Mouse (Mus musculus) limb, embryonic 11.5 days (tissue): ENCODE measurements around the gene Ethe1. TPM values are rescaled to one million over a fixed set of nuclear protein-coding genes. Genes with fewer than 3 reads are reported as not detected.
A peak's percentile ranks its signal among the peaks of the same experiment; 100 is the strongest.

Experiments used
- ATAC-seq: fragments of 200-750 bp; cut with Nextera tagmentation; 2 replicates; pipeline ENCODE4 v1.8.0; 2017; ENCODE audit warnings: low read depth; ENCODE audit not compliant: insufficient number of reproducible peaks, low FRiP score, low TSS enrichment
- DNase-seq: peaks from one replicate; pipeline ENCODE4 v3.0.0-alpha.2; 2015; ENCODE audit warnings: low spot score
- H3K27ac ChIP-seq: fragments of 300-500 bp; sonication (generic); replicated peaks from 2 replicates; pipeline ENCODE4 v1.5.1; 2014; ENCODE audit warnings: low read depth, mild to moderate bottlenecking, low read length
- H3K27me3 ChIP-seq: fragments of 300-500 bp; sonication (generic); 2 replicates; pipeline ENCODE4 v1.6.1; 2014; ENCODE audit warnings: mild to moderate bottlenecking, low read length, mixed read lengths; ENCODE audit not compliant: control insufficient read depth, insufficient read depth
- H3K36me3 ChIP-seq: fragments of 300-500 bp; sonication (generic); 2 replicates; pipeline ENCODE4 v1.6.1; 2014; ENCODE audit warnings: mild to moderate bottlenecking, low read length, moderate library complexity, mixed read lengths; ENCODE audit not compliant: control insufficient read depth, insufficient read depth
- H3K4me1 ChIP-seq: fragments of 300-500 bp; sonication (generic); 2 replicates; pipeline ENCODE4 v1.6.1; 2014; ENCODE audit warnings: low read length, mixed read lengths; ENCODE audit not compliant: control insufficient read depth, insufficient read depth
- H3K4me2 ChIP-seq: fragments of 300-500 bp; sonication (generic); 2 replicates; pipeline ENCODE4 v1.6.1; 2014; ENCODE audit warnings: low read depth, mild to moderate bottlenecking, moderate library complexity; ENCODE audit not compliant: severe bottlenecking
- H3K4me3 ChIP-seq: fragments of 300-500 bp; sonication (generic); 2 replicates; pipeline ENCODE4 v1.5.1; 2014; ENCODE audit warnings: low read depth, low read length
- H3K9ac ChIP-seq: fragments of 300-500 bp; sonication (generic); 2 replicates; pipeline ENCODE4 v1.6.1; 2014; ENCODE audit warnings: mild to moderate bottlenecking, low read length
- H3K9me3 ChIP-seq: fragments of 300-500 bp; sonication (generic); 2 replicates; pipeline ENCODE4 v1.6.1; 2016; ENCODE audit warnings: low read length; ENCODE audit not compliant: control insufficient read depth
- WGBS: fragments of 180-500 bp; shearing (Covaris S2); extraction: QIAGEN DNeasy Blood & Tissue Kit; methylation state at CpG from one replicate; pipeline ENCODE4 v1.1.7; 2014; 5-methylcytosine and 5-hydroxymethylcytosine counted together
- polyA plus RNA-seq: library from polyadenylated mRNA; unstranded; fragments of >200 nt; fragmentation: Nextera tagmentation; extraction: Ambion mirVana; gene quantifications from 2 replicates; pipeline ENCODE4 v1.2.1, GENCODE M21; 2014

The Ethe1 gene
- polyA plus RNA-seq, 1 experiment from 2014 or later: 32.2 TPM

DNA sequence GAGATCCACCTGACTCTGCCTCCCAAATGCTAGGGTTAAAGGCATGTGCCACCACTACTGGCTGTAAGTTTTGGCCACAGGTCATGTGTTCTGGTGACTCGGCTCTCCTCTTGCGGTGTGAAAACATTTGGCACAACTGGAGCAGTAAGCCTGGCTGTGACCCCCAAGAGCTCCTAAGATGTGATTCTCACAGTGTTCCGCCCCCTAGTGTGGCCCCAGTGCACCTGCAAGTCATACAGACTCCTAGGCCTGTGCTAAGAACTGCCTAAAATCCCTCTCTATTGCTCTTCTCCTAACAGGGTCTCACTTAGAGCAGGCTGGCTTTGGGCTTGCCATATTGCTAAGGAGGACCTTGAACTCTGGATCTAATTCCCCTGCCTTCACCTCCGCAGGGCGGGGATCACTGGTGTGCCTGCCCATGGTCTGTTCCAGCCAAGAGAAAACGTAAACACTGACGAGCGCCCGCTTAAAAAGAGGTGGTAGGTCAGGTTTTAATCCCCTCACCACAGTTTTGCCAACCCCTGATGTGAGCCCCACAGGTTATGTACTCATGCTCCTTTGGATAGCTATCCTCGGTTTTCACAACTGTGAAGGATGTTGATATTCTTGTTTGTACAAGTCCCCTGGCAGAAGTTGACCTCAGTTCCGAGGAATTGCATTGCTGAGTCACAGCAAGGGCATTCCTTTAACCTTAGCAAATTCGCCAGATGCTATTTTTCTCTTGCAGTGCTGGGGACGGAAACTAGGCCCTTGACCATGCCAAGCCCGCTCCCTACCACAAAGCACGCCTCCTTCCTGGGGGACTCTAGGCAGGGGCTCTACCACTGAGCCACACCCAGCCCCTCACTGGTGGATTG is 12.1 kb downstream of the Ethe1 start:
- WGBS: 70% methylated on average over 15 of the region's 15 CpGs
- no peak overlapping the region for H3K27ac ChIP-seq
- no peak for ATAC-seq

DNA sequence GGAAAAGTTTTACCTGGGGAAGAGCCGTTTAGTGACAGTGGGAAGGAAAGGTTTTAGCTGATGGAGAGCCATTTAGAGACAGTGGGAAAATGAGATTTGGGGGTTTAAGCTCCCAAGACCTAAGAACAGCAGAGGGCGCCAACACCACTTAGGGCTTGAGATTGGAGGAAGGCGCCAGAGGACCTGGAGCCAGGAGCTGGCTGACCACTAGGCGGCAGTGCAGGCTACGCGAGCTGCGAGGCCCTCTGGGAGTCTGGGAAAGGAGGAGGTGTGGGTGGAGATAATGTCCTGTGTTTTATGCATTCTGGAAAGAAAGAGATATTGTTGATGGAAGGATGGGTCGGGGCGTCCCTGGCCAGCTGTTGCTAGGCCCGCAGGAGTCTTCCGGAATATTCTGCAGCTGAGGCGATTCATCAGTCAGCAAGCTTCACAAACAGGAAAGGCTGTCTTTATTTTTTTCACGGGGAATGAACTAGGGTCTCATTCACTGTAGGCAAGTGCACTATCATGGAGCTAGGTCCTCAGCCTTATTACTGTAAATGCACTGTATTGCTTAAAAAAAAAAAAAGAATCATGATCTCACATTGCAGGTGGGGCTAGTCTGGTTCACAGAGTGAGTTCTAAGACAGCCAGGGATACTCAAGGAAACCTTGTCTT is 13.7 kb downstream of the Ethe1 start:
- Histone ChIP-seq H3K27ac (no peak overlapping the region), H3K4me1 (no peaks in the 10 kb centered on the region), H3K9me3 (no peaks in the 10 kb centered on the region), H3K36me3 (no peaks in the 10 kb centered on the region), H3K27me3 (no peaks in the 10 kb centered on the region), H3K9ac (no peak overlapping the region), H3K4me3 (no peak overlapping the region), H3K4me2 (no peak overlapping the region)
- DNase-seq (peak; percentile 98), ATAC-seq (peak; percentile 76; the same call in 1 of the 2 replicates)
- WGBS: 9% methylated on average over 13 of the region's 13 CpGs

More for the DNA sequence above, 12.1 kb downstream of the Ethe1 start:
- no peak overlapping the region for H3K4me3 ChIP-seq
- no peak overlapping the region for H3K4me2 ChIP-seq
- DNase-seq: no peak
- H3K27me3 ChIP-seq: no peaks in the 10 kb centered on the region; the same call in 1 of the 2 replicates
- peaks cover 5% of the 10 kb centered on the region; the same call in 1 of the 2 replicates for H3K4me1 ChIP-seq
- no peak overlapping the region for H3K9ac ChIP-seq
- H3K36me3 ChIP-seq: no peaks in the 10 kb centered on the region
- no peaks in the 10 kb centered on the region for H3K9me3 ChIP-seq

DNA sequence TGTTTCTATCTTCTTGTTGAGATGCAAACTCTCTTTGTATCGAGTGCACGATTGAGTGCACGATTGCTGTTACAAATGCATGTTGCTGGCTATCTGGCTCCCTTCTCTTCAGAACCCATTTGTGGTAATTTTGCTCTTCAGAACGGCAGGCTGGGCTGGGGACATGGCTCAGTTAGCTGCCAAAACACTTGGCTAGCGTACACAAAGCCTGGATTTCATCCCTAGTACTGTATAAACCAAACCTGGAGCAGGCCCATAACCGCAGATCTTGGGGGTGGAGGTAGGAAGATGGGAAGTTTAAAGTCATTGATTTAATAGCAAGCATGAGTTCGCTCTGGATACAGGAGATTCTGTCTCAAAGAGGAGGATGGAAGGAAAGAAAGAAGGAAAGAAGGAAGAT is 18.2 kb downstream of the Ethe1 start:
- Histone ChIP-seq H3K4me2 (no peak overlapping the region), H3K9ac (no peak overlapping the region), H3K27me3 (peaks cover 14% of the 10 kb centered on the region), H3K9me3 (no peaks in the 10 kb centered on the region; the same call in 1 of the 2 replicates), H3K27ac (no peak overlapping the region), H3K4me3 (no peak overlapping the region), H3K4me1 (peaks cover 5% of the 10 kb centered on the region; the same call in 1 of the 2 replicates), H3K36me3 (no peaks in the 10 kb centered on the region)
- ATAC-seq: no peak
- DNase-seq: no peak
- 88% methylated on average over 7 of the region's 7 CpGs for WGBS

GRCm38 (mm10) chr7:24606046-24606445 is 18.7 kb downstream of the Ethe1 start:
- Histone ChIP-seq H3K4me1 (peaks cover 8% of the 10 kb centered on the region; the same call in 1 of the 2 replicates), H3K4me3 (no peak overlapping the region), H3K4me2 (no peak overlapping the region), H3K27ac (no peak overlapping the region), H3K36me3 (no peaks in the 10 kb centered on the region), H3K9me3 (no peaks in the 10 kb centered on the region; the same call in 1 of the 2 replicates), H3K9ac (no peak overlapping the region), H3K27me3 (peaks cover 19% of the 10 kb centered on the region)
- DNase-seq (no peak), ATAC-seq (no peak)
- WGBS: 83% methylated on average over 7 of the region's 7 CpGs

DNA sequence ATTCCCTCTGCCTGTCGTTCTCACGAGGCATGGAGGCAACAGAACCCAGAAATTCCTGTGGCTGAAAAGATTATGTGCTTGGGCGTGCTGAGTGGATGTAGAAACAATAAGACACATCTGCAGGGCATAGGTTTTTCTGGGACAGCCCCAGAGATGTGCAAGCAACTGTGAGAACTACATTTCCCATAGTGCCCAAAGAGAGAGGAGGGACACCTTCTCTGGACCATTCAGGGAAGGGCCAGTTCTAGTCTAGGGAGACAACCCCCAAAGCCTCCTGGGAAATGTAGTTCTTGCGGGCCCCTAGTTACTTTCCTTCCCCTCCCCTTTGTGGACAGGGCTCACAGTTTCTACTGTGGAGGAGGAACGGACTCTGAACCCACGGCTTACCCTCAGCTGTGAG is 20.7 kb downstream of the Ethe1 start:
- peaks cover 37% of the 10 kb centered on the region for H3K27me3 ChIP-seq
- DNase-seq: no peak

GRCm38 (mm10) chr7:24608561-24608960 is 21.2 kb downstream of the Ethe1 start:
- Histone ChIP-seq H3K9ac (no peak overlapping the region), H3K27me3 (peaks cover 42% of the 10 kb centered on the region), H3K27ac (no peak overlapping the region), H3K4me1 (peaks cover 8% of the 10 kb centered on the region; the same call in 1 of the 2 replicates), H3K4me3 (no peak overlapping the region), H3K36me3 (no peaks in the 10 kb centered on the region), H3K4me2 (no peak overlapping the region), H3K9me3 (no peaks in the 10 kb centered on the region; the same call in 1 of the 2 replicates)
- no peak for ATAC-seq
- DNase-seq: no peak
- 68% methylated on average over 8 of the region's 8 CpGs for whole genome bisulfite sequencing

More for the DNA sequence above, 20.7 kb downstream of the Ethe1 start:
- Histone ChIP-seq H3K9me3 (no peaks in the 10 kb centered on the region; the same call in 1 of the 2 replicates), H3K9ac (no peak overlapping the region), H3K4me3 (no peak overlapping the region), H3K4me1 (peaks cover 8% of the 10 kb centered on the region; the same call in 1 of the 2 replicates), H3K36me3 (no peaks in the 10 kb centered on the region), H3K27ac (no peak overlapping the region), H3K4me2 (no peak overlapping the region)
- peak; percentile 64; the same call in 1 of the 2 replicates for ATAC-seq
- WGBS: 50% methylated on average over 6 of the region's 6 CpGs

GRCm38 (mm10) chr7:24610144-24610878 is 23.0 kb downstream of the Ethe1 start, which contains the start of gene Phldb3:
Phldb3 (plus strand) TSS chr7:24610763.
- peak; percentile 31; the same call in 1 of the 2 replicates for ATAC-seq
- peaks cover 43% of the 10 kb centered on the region for H3K27me3 ChIP-seq
- no peak within 1 kb of the TSS for H3K9ac ChIP-seq
- no peaks in the 10 kb centered on the region; the same call in 1 of the 2 replicates for H3K9me3 ChIP-seq
- peak; percentile 38 for DNase-seq
- H3K4me2 ChIP-seq: peak within 1 kb of the TSS; percentile 58
- H3K4me1 ChIP-seq: peaks cover 8% of the 10 kb centered on the region; the same call in 1 of the 2 replicates
- WGBS: 2% methylated on average over 27 of the region's 27 CpGs
- no peak within 1 kb of the TSS for H3K27ac ChIP-seq
- H3K4me3 ChIP-seq: peak within 1 kb of the TSS; percentile 26
- H3K36me3 ChIP-seq: no peaks in the 10 kb centered on the region
